Mouse (Mus musculus): ENCODE data around the gene Nup153.

Nup153 gene

GRCm38 (mm10) chr13:46669620-46670271 lies 58.0 kb downstream of the Nup153 start:
- DNase-seq (ENCODE audit: low read depth, low spot score), result no peak

GRCm38 (mm10) chr13:46669048-46669619 lies 58.6 kb downstream of the Nup153 start, which contains the start of gene Fam8a1:
Gene Fam8a1, plus strand, starts transcription at chr13:46669522.
- peak; percentile 74 for DNase-seq (ENCODE audit: low read depth, low spot score)

- DNase-seq (ENCODE audit: low read depth, low spot score), result no peak
These were observed 64.2 kb downstream of the Nup153 start for GRCm38 (mm10) chr13:46663461-46663964.

GRCm38 (mm10) chr13:46659211-46659610 lies 68.5 kb downstream of the Nup153 start:
- DNase-seq (ENCODE audit: low read depth, low spot score), result no peak

GRCm38 (mm10) chr13:46654566-46654965 lies 73.2 kb downstream of the Nup153 start:
- no peak for DNase-seq (ENCODE audit: low read depth, low spot score)

- no peak for DNase-seq (ENCODE audit: low read depth, low spot score)
These were observed 74.1 kb downstream of the Nup153 start for GRCm38 (mm10) chr13:46653671-46654070.

GRCm38 (mm10) chr13:46652671-46653070 lies 75.1 kb downstream of the Nup153 start:
- no peak for DNase-seq (ENCODE audit: low read depth, low spot score)

- no peak for DNase-seq (ENCODE audit: low read depth, low spot score)
These were observed 75.9 kb downstream of the Nup153 start for GRCm38 (mm10) chr13:46651853-46652252.

- DNase-seq (ENCODE audit: low read depth, low spot score), result no peak
These were observed 82.3 kb downstream of the Nup153 start for GRCm38 (mm10) chr13:46645476-46645875.

GRCm38 (mm10) chr13:46644175-46644574 lies 83.6 kb downstream of the Nup153 start:
- no peak for DNase-seq (ENCODE audit: low read depth, low spot score)

- peak; percentile 20 for DNase-seq (ENCODE audit: low read depth, low spot score)
These were observed 85.4 kb downstream of the Nup153 start for GRCm38 (mm10) chr13:46642318-46642717.

- DNase-seq (ENCODE audit: low read depth, low spot score), result no peak
These were observed 86.9 kb downstream of the Nup153 start for GRCm38 (mm10) chr13:46640608-46641468.

GRCm38 (mm10) chr13:46634133-46634488 lies 93.6 kb downstream of the Nup153 start:
- DNase-seq (ENCODE audit: low read depth, low spot score), result no peak

- no peak for DNase-seq (ENCODE audit: low read depth, low spot score)
These were observed 94.2 kb downstream of the Nup153 start for GRCm38 (mm10) chr13:46633320-46634132.

GRCm38 (mm10) chr13:46632796-46633195 lies 94.9 kb downstream of the Nup153 start:
- DNase-seq (ENCODE audit: low read depth, low spot score), result no peak

Data from WW6 (cell line).